Mouse (Mus musculus): ENCODE measurements around the gene Abcf3.

GRCm38 (mm10) chr16:20540438-20540837, 7.9 kb upstream of the Abcf3 start:
- TF ChIP-seq CTCF (IDR thresholded peaks at IDR 0.05) (no peak), POLR2A (IDR thresholded peaks at IDR 0.05; ENCODE audit: insufficient read depth, low read depth, low read length) (no peak), EP300 (IDR thresholded peaks at IDR 0.05; ENCODE audit: insufficient read depth, low read depth, low read length) (no peak)

Data from heart, adult 2 months (tissue).